Mouse (Mus musculus): Measurements from ENCODE around the gene Slc13a1. TPM values are rescaled to one million over a fixed set of nuclear protein-coding genes. Genes with fewer than 3 reads are reported as not detected.

Slc13a1 gene
- polyA plus RNA-seq, 1 experiment from 2014 or later: 0.13 TPM

- Histone ChIP-seq H3K4me3 (no peak overlapping the region), H3K4me2 (no peak overlapping the region), H3K4me1 (no peaks in the 10 kb centered on the region), H3K9ac (no peak overlapping the region), H3K9me3 (no peaks in the 10 kb centered on the region), H3K27ac (no peak overlapping the region), H3K27me3 (replicated peaks) (no peaks in the 10 kb centered on the region), H3K36me3 (replicated peaks) (no peaks in the 10 kb centered on the region)
- no peak for ATAC-seq (replicated peaks)
- WGBS: 83% methylated on average over 1 of the region's 1 CpGs
Observed at GRCm38 (mm10) chr6:24159795-24160194, 8.1 kb downstream of the Slc13a1 start.

GRCm38 (mm10) chr6:24154901-24155300 is 13.0 kb downstream of the Slc13a1 start:
- no peak for ATAC-seq (replicated peaks)
- no peaks in the 10 kb centered on the region for H3K9me3 ChIP-seq
- H3K4me3 ChIP-seq: no peak overlapping the region
- H3K36me3 ChIP-seq (replicated peaks): no peaks in the 10 kb centered on the region
- H3K4me1 ChIP-seq: no peaks in the 10 kb centered on the region
- no peak overlapping the region for H3K9ac ChIP-seq
- WGBS: 82% methylated on average over 4 of the region's 4 CpGs
- H3K4me2 ChIP-seq: no peak overlapping the region
- no peak overlapping the region for H3K27ac ChIP-seq
- no peaks in the 10 kb centered on the region for H3K27me3 ChIP-seq (replicated peaks)

- H3K4me2 ChIP-seq: no peak overlapping the region
- H3K36me3 ChIP-seq (replicated peaks): no peaks in the 10 kb centered on the region
- no peak for ATAC-seq (replicated peaks)
- no peaks in the 10 kb centered on the region for H3K4me1 ChIP-seq
- H3K27ac ChIP-seq: no peak overlapping the region
- 93% methylated on average over 4 of the region's 4 CpGs for WGBS
- H3K9ac ChIP-seq: no peak overlapping the region
- H3K4me3 ChIP-seq: no peak overlapping the region
- H3K27me3 ChIP-seq (replicated peaks): no peaks in the 10 kb centered on the region
- no peaks in the 10 kb centered on the region for H3K9me3 ChIP-seq
Observed at GRCm38 (mm10) chr6:24132951-24133350, 34.9 kb downstream of the Slc13a1 start.

- Histone ChIP-seq H3K9ac (no peak overlapping the region), H3K4me2 (no peak overlapping the region), H3K27me3 (replicated peaks) (no peaks in the 10 kb centered on the region), H3K27ac (no peak overlapping the region), H3K4me1 (no peaks in the 10 kb centered on the region), H3K4me3 (no peak overlapping the region), H3K9me3 (no peaks in the 10 kb centered on the region), H3K36me3 (replicated peaks) (no peaks in the 10 kb centered on the region)
- ATAC-seq (replicated peaks): no peak
Observed at GRCm38 (mm10) chr6:24122632-24123031, 45.3 kb downstream of the Slc13a1 start.

- Histone ChIP-seq H3K4me3 (no peak overlapping the region), H3K9ac (no peak overlapping the region), H3K9me3 (no peaks in the 10 kb centered on the region), H3K27ac (no peak overlapping the region), H3K27me3 (replicated peaks) (no peaks in the 10 kb centered on the region), H3K4me2 (no peak overlapping the region), H3K4me1 (no peaks in the 10 kb centered on the region), H3K36me3 (replicated peaks) (no peaks in the 10 kb centered on the region)
- no peak for ATAC-seq (replicated peaks)
- 92% methylated on average over 8 of the region's 8 CpGs for WGBS
Observed at GRCm38 (mm10) chr6:24111614-24112013, 56.3 kb downstream of the Slc13a1 start.

GRCm38 (mm10) chr6:24108471-24108870 is 59.4 kb downstream of the Slc13a1 start:
- WGBS: 96% methylated on average over 4 of the region's 4 CpGs
- H3K27me3 ChIP-seq (replicated peaks): no peaks in the 10 kb centered on the region
- H3K9me3 ChIP-seq: no peaks in the 10 kb centered on the region
- no peak overlapping the region for H3K9ac ChIP-seq
- no peak for ATAC-seq (replicated peaks)
- no peak overlapping the region for H3K4me3 ChIP-seq
- no peak overlapping the region for H3K27ac ChIP-seq
- H3K36me3 ChIP-seq (replicated peaks): no peaks in the 10 kb centered on the region
- H3K4me1 ChIP-seq: no peaks in the 10 kb centered on the region
- H3K4me2 ChIP-seq: no peak overlapping the region

- Histone ChIP-seq H3K4me1 (no peaks in the 10 kb centered on the region), H3K4me3 (no peak overlapping the region), H3K27me3 (replicated peaks) (no peaks in the 10 kb centered on the region), H3K4me2 (no peak overlapping the region), H3K9ac (no peak overlapping the region), H3K27ac (no peak overlapping the region), H3K9me3 (no peaks in the 10 kb centered on the region), H3K36me3 (replicated peaks) (no peaks in the 10 kb centered on the region)
- peak; percentile 66 for ATAC-seq (replicated peaks)
- whole genome bisulfite sequencing: 29% methylated on average over 3 of the region's 3 CpGs
Observed at GRCm38 (mm10) chr6:24106157-24106556, 61.7 kb downstream of the Slc13a1 start.

- Histone ChIP-seq H3K9me3 (no peaks in the 10 kb centered on the region), H3K27ac (no peak overlapping the region), H3K4me3 (no peak overlapping the region), H3K4me1 (no peaks in the 10 kb centered on the region), H3K4me2 (no peak overlapping the region), H3K27me3 (replicated peaks) (no peaks in the 10 kb centered on the region), H3K36me3 (replicated peaks) (no peaks in the 10 kb centered on the region), H3K9ac (no peak overlapping the region)
- 10% methylated on average over 5 of the region's 5 CpGs for WGBS
- peak; percentile 67; the same call in 1 of the 2 replicates for ATAC-seq (replicated peaks)
Observed at GRCm38 (mm10) chr6:24105681-24106080, 62.2 kb downstream of the Slc13a1 start.

- H3K36me3 ChIP-seq (replicated peaks): no peaks in the 10 kb centered on the region
- no peaks in the 10 kb centered on the region for H3K27me3 ChIP-seq (replicated peaks)
- H3K9me3 ChIP-seq: no peaks in the 10 kb centered on the region
- 85% methylated on average over 1 of the region's 1 CpGs for WGBS
- no peak overlapping the region for H3K27ac ChIP-seq
- H3K4me1 ChIP-seq: no peaks in the 10 kb centered on the region
- ATAC-seq (replicated peaks): no peak
- no peak overlapping the region for H3K4me3 ChIP-seq
- no peak overlapping the region for H3K9ac ChIP-seq
- no peak overlapping the region for H3K4me2 ChIP-seq
Observed at GRCm38 (mm10) chr6:24101281-24101680, 66.6 kb downstream of the Slc13a1 start.

GRCm38 (mm10) chr6:24100705-24101104 is 67.2 kb downstream of the Slc13a1 start:
- no peak overlapping the region for H3K9ac ChIP-seq
- no peak overlapping the region for H3K27ac ChIP-seq
- WGBS: 30% methylated on average over 5 of the region's 5 CpGs
- no peaks in the 10 kb centered on the region for H3K9me3 ChIP-seq
- H3K4me3 ChIP-seq: no peak overlapping the region
- H3K27me3 ChIP-seq (replicated peaks): no peaks in the 10 kb centered on the region
- H3K36me3 ChIP-seq (replicated peaks): no peaks in the 10 kb centered on the region
- ATAC-seq (replicated peaks): no peak
- no peaks in the 10 kb centered on the region for H3K4me1 ChIP-seq
- no peak overlapping the region for H3K4me2 ChIP-seq

- Histone ChIP-seq H3K36me3 (replicated peaks) (no peaks in the 10 kb centered on the region), H3K27ac (no peak overlapping the region), H3K4me1 (no peaks in the 10 kb centered on the region), H3K4me2 (no peak overlapping the region), H3K9me3 (no peaks in the 10 kb centered on the region), H3K9ac (no peak overlapping the region), H3K27me3 (replicated peaks) (no peaks in the 10 kb centered on the region), H3K4me3 (no peak overlapping the region)
- no peak for ATAC-seq (replicated peaks)
Observed at GRCm38 (mm10) chr6:24097400-24097799, 70.5 kb downstream of the Slc13a1 start.

GRCm38 (mm10) chr6:24076089-24076488 is 91.8 kb downstream of the Slc13a1 start:
- H3K4me1 ChIP-seq: no peaks in the 10 kb centered on the region
- 63% methylated on average over 2 of the region's 2 CpGs for WGBS
- no peak overlapping the region for H3K4me2 ChIP-seq
- no peak for ATAC-seq (replicated peaks)
- H3K4me3 ChIP-seq: no peak overlapping the region
- no peaks in the 10 kb centered on the region for H3K9me3 ChIP-seq
- no peak overlapping the region for H3K9ac ChIP-seq
- H3K27me3 ChIP-seq (replicated peaks): no peaks in the 10 kb centered on the region
- H3K36me3 ChIP-seq (replicated peaks): no peaks in the 10 kb centered on the region
- no peak overlapping the region for H3K27ac ChIP-seq

GRCm38 (mm10) chr6:24072804-24073203 is 95.1 kb downstream of the Slc13a1 start:
- Histone ChIP-seq H3K4me3 (no peak overlapping the region), H3K4me2 (no peak overlapping the region), H3K27ac (no peak overlapping the region), H3K27me3 (replicated peaks) (no peaks in the 10 kb centered on the region), H3K9me3 (no peaks in the 10 kb centered on the region), H3K36me3 (replicated peaks) (no peaks in the 10 kb centered on the region), H3K4me1 (no peaks in the 10 kb centered on the region), H3K9ac (no peak overlapping the region)
- no peak for ATAC-seq (replicated peaks)
- WGBS: 72% methylated on average over 4 of the region's 4 CpGs

GRCm38 (mm10) chr6:24059754-24060153 is 108.1 kb downstream of the Slc13a1 start:
- Histone ChIP-seq H3K36me3 (replicated peaks) (no peaks in the 10 kb centered on the region), H3K4me1 (no peaks in the 10 kb centered on the region), H3K9ac (no peak overlapping the region), H3K4me2 (no peak overlapping the region), H3K27me3 (replicated peaks) (no peaks in the 10 kb centered on the region), H3K27ac (no peak overlapping the region), H3K4me3 (no peak overlapping the region), H3K9me3 (no peaks in the 10 kb centered on the region)
- ATAC-seq (replicated peaks): no peak
- WGBS: 91% methylated on average over 3 of the region's 3 CpGs

All from midbrain, embryonic 15.5 days (tissue).